Mouse (Mus musculus): ENCODE data around the gene Txlnb. TPM values are rescaled to one million over a fixed set of nuclear protein-coding genes. Genes with fewer than 3 reads are reported as not detected.

The Txlnb gene
- polyA plus RNA-seq, 1 experiment from 2014 or later = 1.7 TPM

Other genes starting within 250 kb of the Txlnb start
- gene Cited2, start 73.0 kb upstream of the Txlnb start, polyA plus RNA-seq (2016; fragmentation: Nextera tagmentation; extraction: Ambion mirVana) = 67.6 and 74.3 TPM in 2 replicates
- gene Heca, start 151.8 kb downstream of the Txlnb start, polyA plus RNA-seq (2016; fragmentation: Nextera tagmentation; extraction: Ambion mirVana) = 4.6 and 5.7 TPM in 2 replicates
- gene Abracl, start 227.1 kb downstream of the Txlnb start, polyA plus RNA-seq (2016; fragmentation: Nextera tagmentation; extraction: Ambion mirVana) = 226 and 252 TPM in 2 replicates

Data from forebrain, embryonic 12.5 days (tissue).